Mouse (Mus musculus) CD8-positive naive resting alpha-beta T cell, adult 2 months (primary cell): ENCODE data around the gene Pspc1.
"Not testable (repeated sequence)": the region's sequence is repeated elsewhere in the genome, so short reads cannot be mapped to it uniquely, and the experiment has no call there.

Experiments used
- DNase-seq, 2 experiments: peaks; one replicate each; pipeline ENCODE4 v3.0.0; 2022; ENCODE audit warnings: low read depth in 2 of 2, low spot score in 2 of 2

Gene Pspc1

GRCm38 (mm10) chr14:56778200-56778932 lies at the start of gene Pspc1:
Gene Pspc1, minus strand, starts transcription at chr14:56778316.
- peak; percentile 89 to 94 for DNase-seq

- DNase-seq = peak in 1 of 2 experiments; percentile 12
These were observed 46.4 kb upstream of the Pspc1 start for GRCm38 (mm10) chr14:56824562-56824961.

GRCm38 (mm10) chr14:56817616-56818015 lies 39.5 kb upstream of the Pspc1 start:
- no peak for DNase-seq

GRCm38 (mm10) chr14:56817131-56817530 lies 39.0 kb upstream of the Pspc1 start:
- no peak for DNase-seq

DNA sequence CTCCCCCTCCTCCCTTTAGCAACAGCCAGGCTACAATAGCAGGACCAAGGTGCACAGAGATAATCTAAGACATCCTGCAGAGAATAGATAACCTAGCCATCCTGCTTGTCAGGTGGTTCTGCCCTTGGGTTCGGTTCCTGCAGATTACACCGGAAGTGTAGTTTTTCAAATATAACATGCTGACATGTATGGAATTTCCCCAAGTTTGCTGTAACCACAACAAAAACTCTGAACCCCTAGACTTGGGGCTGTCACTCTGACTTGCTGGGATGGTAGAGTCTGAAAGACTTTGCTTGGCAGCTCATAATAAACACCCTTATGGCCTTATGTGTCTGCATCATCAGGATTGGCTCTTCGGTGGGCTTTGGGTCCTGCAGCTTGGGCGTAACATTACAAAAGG lies 38.4 kb upstream of the Pspc1 start:
- DNase-seq = no peak

DNA sequence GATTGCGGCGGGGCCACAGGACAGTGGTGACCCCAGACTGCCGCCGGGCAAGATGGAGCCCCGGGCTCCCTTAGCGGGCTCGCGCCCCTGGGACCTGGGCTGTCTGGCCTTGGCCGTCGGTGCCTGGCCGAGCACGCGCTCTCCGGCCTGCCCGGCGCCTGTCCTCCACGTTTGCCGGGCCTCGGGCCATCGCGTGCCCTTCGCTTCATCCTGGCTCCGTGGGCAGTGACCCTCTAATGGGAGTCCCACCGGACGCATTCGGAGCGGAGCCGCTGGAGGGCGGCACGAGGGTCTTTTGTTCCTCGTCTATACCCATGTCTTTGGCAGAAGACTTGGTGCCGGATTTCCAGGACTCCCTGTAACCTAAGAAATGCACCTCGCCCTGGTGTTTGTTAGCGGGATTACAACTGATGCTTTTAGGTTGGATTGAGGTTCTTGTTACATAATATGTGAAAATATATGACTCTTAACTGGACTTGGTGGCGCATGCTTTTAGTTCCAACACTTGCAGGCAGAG lies 34.5 kb upstream of the Pspc1 start:
- DNase-seq = peak; percentile 82 to 89

DNA sequence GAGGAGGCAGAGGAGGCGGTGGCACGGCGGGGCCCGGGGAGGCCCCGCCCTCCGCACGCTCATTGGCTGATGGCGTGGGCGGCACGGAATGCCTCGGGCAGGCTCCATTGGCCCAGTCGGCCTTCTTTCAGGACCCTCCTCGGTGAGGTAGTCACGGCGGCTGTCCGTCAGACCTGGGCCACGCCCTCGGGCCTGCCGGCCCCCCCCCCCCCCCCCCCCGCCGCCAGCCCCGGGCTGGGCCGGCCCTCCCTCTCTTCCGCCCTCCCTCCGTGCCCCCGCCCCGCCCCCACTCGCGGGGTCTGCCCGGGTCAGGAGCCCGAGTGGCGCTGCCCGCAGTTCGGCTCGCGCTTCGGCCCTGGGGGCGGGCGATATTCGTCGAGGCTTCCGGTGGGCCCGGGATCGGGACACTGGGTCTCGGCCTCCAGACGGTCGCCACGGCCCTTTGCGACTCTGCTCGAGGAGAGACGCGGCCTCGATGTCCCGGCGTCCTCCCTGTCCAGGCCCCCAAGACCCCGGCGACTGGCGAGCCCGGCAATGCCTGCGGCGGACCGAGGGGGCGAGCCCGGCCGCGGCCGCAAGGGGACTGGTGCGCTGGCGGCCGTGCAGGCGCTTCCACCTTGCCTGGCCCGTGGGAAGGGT lies 33.7 kb upstream of the Pspc1 start, which contains the start of gene Zmym5:
Gene Zmym5, minus strand, starts transcription at position 16 of the 639 bp plus-strand sequence.
- peak; percentile 72 to 78 for DNase-seq

GRCm38 (mm10) chr14:56810781-56811690 lies 32.9 kb upstream of the Pspc1 start:
- DNase-seq = peak; percentile 3 to 18

- peak; percentile 31 to 54 for DNase-seq
These were observed 15.1 kb upstream of the Pspc1 start for GRCm38 (mm10) chr14:56793243-56793642.

- DNase-seq = no peak
These were observed 6.5 kb upstream of the Pspc1 start for GRCm38 (mm10) chr14:56784575-56784974.

GRCm38 (mm10) chr14:56778933-56779300 lies 801 bp upstream of the Pspc1 start:
- no peak for DNase-seq

GRCm38 (mm10) chr14:56777360-56778136 lies 568 bp downstream of the Pspc1 start:
- peak; percentile 29 to 43 for DNase-seq

GRCm38 (mm10) chr14:56776571-56777238 lies 1.4 kb downstream of the Pspc1 start:
- peak; percentile 16 to 19 for DNase-seq

GRCm38 (mm10) chr14:56775416-56775815 lies 2.7 kb downstream of the Pspc1 start:
- no peak for DNase-seq

DNA sequence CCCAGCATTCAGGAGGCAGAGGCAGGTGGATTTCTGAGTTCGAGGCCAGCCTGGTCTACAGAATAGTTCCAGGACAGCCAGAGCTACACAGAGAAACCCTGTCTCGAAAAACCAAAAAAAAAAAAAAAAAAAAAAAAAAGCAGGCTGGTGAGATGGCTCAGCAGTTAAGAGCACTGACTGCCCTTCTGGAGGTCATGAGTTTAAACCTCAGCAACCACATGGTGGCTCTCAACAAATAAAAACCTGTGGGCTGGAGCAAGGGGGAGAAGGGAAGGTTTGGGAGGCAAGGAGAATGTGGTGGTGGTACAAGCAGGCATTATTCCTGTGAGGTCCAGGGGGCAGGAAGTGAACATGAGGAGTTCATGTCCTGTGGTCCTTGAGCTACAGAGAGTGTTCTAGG lies 11.7 kb downstream of the Pspc1 start:
- DNase-seq = not testable (repeated sequence)

DNA sequence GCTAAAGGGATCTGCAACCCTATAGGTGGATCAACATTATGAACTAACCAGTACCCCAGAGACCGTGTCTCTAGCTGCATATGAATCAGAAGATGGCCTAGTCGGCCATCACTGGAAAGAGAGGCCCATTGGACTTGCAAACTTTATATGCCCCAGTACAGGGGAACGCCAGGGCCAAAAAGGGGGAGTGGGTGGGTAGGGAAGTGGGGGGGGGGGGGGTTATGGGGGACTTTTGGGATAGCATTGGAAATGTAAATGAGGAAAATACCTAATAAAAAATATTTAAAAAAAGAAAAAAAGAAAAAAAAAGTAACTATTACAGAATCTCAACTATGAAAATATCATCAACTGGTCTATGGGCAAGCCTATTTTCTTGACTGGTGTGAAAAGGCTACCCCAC lies 13.0 kb downstream of the Pspc1 start:
- DNase-seq = not testable (repeated sequence)

DNA sequence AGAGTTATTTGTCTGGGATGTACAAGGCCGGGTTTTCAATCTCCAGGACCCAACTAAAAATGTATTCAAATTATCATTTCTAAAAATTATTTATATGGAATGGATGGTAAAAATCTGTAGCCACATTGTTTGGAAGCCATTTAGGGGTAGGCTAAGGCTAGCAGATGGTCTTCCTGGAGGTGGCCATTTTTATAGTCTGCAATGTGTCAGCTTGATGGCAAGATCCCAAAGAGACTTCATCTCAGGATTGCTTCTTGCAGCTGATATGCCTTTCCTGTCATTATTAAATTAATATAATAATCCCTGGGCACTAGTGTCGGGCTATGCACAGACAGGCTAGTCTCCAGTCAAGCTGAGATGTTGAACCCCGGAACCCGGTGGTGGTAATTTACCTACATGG lies 26.8 kb downstream of the Pspc1 start:
- no peak for DNase-seq

- no peak for DNase-seq
These were observed 37.9 kb downstream of the Pspc1 start for GRCm38 (mm10) chr14:56740175-56740574.

DNA sequence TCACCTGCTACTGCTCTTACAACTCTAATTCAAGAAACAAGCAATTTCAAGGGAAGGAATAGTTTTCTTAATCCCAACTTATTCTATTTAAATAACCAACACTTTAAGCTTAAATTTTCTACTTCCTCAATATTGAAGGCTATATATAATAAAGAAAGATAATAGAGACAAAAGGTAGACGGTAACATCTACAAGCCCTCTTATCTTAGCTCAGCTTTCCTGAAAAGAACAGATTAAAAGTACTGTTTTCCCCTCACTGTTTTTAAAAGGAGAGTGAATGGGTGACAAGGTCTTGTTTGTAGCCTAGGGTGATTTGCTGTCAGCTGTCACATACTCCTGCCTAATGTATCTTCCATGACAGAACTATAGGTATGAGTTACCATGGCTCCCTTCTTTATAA lies 51.6 kb downstream of the Pspc1 start:
- no peak for DNase-seq

DNA sequence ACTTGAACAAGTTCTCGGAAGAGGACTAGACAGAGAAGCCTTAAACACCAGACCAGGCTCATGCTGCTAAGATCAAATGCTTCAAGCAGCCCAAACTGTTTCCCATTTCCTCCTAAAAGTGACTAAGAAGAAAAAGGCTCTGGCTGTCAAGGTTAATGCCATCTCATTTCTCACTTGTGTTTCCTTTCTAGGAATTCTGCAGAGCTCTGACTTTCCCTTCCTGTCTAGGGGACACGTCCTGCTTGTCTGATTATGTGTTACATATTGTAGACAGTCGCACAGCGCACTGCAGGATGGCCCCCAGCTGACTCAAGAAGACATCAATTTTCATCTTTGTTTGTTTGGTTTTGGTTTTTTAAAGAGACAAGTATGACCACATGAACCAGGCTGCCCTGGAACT lies 72.4 kb downstream of the Pspc1 start:
- no peak for DNase-seq
